Mouse (Mus musculus) telencephalon, adult 2 months (tissue): Measurements from ENCODE around the gene Wfdc21.

Experiments
- DNase-seq: peaks from one replicate; pipeline ENCODE4 v3.0.0-alpha.2; 2011; ENCODE audit warnings: low read depth, low spot score

Wfdc21 gene

GRCm38 (mm10) chr11:83802166-83802565 lies 55.4 kb downstream of the Wfdc21 start:
- DNase-seq: no peak
